Mouse (Mus musculus) left cerebral cortex, postnatal 36 days (tissue): ENCODE measurements at regions not wholly inside any gene's neighbourhood (a gene's known extent, or its start where the extent isn't known, plus 50 kb on each side); places are given as distances from the start of the nearest gene placed in this dataset.

Experiments used
- DNase-seq, 2 experiments: peaks; one replicate each; pipeline ENCODE4 v3.0.0; 2021 to 2022; ENCODE audit warnings: low spot score in 2 of 2, mixed read lengths in 1 of 2
- intact Hi-C: fragments of 180-260 bp; cut with DNase I; formaldehyde crosslinking; loops from one replicate; pipeline ENCODE4 v1.15.1; 2025

DNA sequence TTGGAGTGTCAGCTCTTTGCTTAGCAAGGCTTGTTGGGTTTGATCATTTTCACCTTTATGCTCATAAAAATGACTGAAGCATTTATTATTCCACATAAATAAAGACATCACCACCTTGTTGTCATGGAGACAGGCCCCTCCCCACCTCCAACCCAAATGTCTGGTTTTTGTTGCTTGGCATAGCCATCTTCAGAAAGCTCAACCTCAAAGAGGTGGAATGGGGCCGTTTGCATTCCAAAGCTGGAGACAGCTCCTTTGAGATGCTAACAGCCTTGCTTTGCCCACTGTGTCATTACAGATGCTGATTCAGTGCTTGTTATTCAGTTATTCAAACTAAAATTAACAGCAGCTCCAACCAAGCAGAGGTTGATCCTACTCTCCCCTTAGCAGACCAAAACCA lies 51.9 kb upstream of the Lgalsl start:
- intact Hi-C loops: no loop called here
- DNase-seq: no peak

DNA sequence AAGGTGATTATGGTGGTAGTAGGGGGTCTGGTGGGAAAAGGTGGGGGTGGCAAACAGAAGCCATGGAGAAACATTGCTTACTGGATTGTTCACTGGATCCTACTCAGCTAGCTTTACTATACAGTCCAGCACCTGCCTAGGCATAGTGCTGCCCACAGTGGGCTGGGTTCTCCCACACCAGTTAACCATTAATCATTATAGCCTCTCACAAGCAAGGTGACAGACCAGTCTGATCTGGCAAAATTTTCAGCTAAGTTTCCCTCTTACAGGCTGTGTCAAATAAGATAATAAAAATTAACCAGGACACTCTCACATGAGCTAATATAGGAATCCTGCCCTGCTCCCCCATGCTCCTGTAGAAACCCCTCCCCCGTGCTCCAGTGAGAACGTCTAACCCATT lies 53.1 kb upstream of the Lgalsl start:
- DNase-seq: no peak
- intact Hi-C loops: no loop called here

DNA sequence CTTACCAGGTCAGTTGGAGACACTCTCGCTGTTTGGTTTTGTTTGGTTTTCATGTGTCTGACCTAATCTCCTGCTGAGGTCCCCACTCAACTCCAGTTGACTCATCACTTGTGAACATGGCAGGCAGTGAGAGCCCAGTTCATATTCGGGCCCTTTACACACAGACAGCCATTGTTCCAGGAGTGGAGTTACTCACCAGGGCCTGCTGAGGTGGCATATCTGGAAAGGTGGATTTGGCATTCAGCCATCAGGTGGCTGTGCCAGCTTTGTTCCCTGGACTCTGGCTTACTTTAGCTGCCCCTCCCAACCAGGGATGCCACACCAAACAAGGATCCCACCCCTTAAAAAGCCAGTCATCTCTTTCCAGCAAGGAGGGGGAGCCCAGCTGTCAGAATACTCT lies 56.2 kb upstream of the Lgalsl start:
- intact Hi-C loops: no loop called here

DNA sequence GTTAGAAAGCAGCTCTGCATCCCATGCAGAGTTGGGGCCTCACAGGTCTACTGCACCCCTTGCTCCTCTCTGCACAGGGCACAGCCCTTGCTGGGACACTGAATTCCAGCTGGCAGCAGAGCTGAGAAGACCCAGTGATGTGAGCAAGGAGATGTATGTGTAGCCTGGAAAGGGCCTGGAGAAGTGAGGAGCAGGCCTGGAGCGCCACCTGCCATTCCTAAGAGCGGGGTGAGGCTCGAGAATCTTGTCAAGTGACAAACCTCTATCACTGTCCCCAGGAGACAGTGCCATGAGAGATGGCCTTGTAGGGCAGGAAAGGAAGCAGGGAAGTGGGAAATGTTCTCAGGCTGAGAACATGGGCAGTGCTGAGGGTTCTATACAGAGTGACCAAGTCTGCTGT lies 59.6 kb upstream of the Lgalsl start:
- intact Hi-C loops: no loop called here
- DNase-seq: no peak

More for the DNA sequence above, 56.2 kb upstream of the Lgalsl start:
- no peak for DNase-seq

DNA sequence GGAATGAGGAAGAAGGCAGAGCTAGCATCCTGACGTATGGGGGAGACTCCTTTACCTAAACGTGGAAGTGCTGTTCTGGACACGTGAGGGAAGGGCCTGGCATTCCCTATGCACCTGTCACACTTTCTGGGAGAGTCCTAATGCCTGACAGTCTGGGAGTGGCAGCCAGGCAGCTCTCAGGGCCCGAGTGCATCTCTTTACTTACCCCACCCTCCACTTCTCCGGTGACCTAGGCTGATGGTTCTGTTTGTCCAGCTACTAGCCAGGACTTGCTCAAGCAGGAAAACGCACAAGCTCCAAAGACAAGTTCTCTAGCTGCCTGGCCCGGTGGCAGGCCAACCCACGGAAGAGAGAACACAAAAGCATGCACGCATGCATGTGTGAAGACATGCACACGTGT lies 60.9 kb upstream of the Lgalsl start:
- no peak for DNase-seq
- intact Hi-C loops: no loop called here

DNA sequence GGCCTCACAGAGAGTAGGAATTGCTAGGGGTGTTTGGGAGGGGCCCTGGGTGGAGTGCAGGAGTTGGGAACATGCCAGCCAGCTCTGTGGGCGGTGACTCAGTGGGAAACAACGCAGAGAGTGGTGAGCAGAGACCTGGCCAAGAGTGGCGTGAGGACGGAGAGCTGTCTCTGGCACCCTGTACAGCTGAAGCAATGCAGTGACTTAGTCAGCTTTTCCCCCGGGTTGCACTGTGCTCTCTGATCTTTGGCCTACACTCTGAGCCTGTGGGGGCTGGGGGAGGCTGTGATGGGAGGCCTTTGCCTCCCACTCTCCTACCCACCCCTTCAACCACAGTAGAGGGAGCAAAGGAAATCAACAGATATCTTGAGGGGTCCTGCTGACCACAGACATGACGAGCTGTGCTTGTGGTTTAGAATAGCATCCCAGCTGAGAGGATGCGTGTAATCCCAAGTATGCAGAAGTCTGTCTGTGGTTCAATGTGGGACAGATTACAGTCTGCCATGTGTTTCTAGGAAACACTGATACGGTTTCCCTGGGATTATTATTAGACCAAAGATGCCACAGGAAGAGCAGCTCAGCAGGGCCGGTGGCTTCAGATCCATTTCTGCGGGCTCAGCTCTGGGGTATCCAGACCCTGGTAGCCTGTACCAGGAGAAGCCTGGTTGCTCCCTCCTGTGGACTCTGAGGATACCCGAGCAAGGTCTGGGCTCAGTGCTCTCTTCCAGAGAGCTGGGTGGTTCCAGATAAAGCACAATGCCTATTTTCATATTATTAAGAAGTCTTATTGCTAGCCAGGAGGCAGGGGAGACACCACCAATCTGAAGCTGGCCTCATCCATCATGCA lies 65.6 kb upstream of the Lgalsl start:
- intact Hi-C loops: no loop called here
- DNase-seq: no peak

DNA sequence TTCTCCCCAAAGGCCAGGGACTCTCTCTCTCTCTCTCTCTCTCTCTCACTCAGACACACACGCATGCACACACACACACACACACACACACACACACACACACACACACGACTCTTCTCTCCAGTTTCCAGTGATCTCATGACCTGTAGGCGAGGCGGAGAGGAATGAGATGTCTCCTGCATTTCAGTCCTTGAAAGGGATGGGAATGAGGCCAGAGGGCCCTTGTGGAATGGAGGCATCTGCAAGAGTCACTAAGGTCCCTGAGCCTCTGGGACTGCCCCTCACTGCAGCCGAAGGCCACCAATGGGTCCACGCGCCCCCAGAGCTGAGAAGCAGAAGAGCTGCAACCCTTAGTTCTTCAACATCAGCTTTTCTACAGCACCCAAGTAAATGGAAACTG lies 66.6 kb upstream of the Lgalsl start:
- no peak for DNase-seq
- intact Hi-C loops: no loop called here

DNA sequence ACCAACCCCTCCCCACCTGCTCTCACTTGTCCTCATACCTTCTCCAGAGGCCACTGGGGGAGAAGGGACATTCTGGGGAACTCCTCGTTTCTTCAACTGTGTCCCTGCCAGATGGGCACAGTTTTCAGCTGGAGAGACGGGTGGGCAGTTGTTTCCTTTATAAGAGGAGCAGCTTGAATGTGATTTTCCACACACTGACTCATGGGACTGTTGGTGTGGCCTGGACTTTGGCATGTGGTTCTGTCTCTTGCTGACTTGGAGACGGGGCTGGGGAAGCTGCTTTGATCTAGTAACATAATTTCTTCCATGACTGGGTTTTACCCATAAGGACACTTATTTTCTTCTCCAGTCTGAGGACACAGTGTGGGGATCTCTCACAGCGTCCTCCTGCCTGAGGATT lies 67.7 kb upstream of the Lgalsl start:
- intact Hi-C loops: no loop called here
- no peak for DNase-seq

DNA sequence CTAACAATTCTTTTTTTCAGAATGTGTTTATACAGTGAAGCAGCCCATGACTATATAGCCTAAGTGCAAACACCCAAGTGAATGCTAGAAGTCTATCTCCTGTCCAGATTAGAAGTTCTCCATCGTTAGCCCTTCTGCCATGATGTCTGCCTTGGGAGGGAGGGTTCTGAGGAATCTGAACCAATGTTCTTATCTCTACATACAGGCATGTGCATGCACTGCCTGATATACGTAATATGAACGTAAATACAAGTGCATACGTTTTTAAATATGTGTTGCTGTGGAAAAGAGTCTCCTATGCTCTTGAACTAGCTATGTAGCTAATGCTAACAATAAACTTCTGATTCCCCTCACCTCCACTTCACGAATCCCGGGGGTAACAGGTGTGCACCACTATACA lies 68.9 kb upstream of the Lgalsl start:
- intact Hi-C loops: no loop called here
- no peak for DNase-seq

DNA sequence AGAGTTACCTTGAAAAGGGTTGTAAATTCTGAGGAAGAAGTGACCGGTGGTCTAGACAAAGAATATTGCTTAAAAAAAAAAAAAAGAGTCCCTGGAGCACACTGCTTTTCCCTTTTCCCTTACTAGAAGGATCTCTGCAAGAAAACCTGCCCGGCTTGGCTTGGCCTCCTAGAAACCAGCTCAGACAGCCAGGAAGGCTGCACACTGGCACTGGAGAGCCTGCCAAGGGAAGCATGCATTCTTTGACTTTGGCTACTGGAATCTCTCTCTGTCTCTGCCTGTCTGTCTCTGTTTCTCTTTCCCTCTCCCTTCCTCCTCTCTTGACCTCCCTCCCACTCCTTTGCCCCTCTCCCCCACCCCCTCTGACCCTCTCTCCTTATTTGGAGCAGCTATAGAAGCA lies 71.1 kb upstream of the Lgalsl start:
- DNase-seq: no peak
- intact Hi-C loops: no loop called here

DNA sequence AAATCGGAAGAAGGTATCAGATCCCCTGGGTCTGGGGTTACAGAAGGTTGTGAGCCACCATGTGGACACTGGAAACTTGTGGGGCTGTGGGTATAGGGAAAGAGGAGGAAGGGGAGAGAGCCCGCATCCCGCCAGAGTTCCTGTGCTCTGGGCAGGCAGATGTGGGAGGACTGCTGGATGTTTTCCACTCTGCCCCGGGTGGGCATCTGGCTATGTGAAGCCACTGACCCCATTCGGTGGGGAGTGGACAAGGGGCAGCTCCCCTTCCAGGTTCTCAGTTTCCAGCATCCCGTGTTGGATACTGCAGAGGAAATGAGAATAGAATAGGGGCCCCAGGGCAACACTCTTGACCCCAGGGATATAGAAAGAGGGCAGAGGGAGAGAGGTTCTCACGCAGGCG lies 72.1 kb upstream of the Lgalsl start:
- intact Hi-C loops: no loop called here

DNA sequence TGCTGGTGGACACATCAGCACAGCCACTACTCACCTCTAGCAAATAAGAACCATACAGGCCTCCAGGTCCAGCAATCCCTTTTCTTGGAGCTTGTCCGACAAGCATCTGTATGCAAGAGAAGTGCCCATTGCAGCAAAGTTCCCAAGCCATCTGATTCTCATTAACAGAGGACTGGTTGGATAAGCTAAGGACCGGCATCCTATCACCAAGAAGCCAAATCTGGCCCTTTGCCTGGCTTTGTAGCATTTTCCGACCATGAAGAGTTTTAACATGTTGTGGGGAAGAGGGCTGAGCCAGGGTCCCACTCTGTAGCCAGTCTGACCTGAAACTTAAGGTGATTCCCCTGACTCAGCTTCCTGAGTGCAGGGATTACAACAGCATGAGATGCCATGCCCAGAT lies 77.1 kb upstream of the Lgalsl start:
- DNase-seq: no peak
- intact Hi-C loops: no loop called here

More for the DNA sequence above, 72.1 kb upstream of the Lgalsl start:
- DNase-seq: no peak

DNA sequence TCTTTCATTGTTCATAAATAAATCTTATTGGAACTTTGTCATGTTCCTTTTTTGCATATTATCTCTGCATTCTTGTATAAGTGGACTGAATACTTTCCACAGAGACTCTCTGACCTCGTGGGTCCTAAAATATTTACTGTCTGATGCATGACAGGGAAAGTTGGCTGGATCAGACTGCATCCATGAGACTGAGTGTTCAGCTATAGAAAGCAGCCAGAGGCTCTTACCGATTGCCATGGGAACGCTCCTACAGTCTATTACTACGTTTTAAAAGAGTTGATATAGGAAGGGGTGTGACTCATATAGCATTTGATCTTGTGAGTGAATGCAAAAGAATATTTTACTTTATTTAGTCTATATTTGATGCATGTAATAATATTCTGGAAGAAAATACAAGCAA lies 77.6 kb upstream of the Lgalsl start:
- intact Hi-C loops: no loop called here
- no peak for DNase-seq

DNA sequence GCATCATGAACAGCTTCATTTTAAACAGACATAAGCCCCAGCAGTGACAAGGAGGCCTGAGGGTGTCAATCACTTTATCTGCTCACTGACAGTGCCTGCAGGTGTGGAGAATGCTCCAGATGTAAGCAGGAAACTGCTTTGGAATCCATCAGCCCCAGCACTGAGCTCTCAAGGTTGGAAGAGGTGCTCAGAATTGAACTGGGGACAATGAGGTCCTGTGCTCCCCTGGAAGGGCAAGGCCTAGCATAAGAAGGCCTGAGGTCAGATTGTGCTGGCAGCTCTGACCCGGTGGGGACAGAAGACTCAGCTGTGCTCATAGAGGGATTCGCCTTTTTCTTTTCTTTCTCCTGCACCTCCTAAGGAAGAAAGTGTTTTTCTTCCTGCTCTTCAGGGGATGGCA lies 82.2 kb upstream of the Lgalsl start:
- intact Hi-C loops: loop anchor here (10.0 kb wide), 2 partner anchors 218 to 458 kb away; no protein-coding TSS in a partner anchor
- no peak for DNase-seq

DNA sequence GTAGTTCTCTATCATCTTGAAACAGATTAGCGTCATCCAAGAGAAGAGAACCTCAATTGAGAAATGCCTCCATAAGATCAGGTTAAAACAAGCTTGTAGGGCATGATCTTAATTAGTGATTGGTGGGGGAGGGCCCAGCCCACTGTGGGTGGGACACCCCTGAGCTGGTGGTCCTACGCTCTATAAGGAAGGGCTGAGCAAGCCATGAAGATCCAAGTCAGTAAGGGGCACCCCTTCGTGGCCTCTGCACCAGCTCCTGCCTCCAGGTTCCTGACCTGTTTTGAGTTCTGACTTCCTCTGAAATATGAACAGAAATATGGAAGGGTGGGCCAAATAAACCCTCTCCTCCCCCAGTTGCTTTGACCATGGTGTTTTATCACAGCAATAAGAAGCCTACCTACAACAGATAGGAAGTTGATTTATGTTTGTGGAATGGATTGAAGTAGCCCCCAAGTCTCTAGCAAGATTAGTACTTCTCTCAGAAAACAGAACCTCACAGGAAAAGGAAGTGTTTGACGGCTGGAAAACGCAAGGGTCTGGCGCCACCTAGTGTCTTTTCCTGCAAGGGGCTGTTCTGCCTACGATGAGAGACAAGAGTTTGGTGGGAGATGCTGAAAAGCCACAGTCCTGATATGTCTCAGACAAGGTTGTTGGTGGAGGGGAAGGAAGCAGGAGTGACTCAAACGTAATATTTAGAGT lies 82.9 kb upstream of the Lgalsl start:
- peak; percentile 72 to 83 for DNase-seq
- intact Hi-C loops: loop anchor here (1.0 to 10.0 kb wide), 4 partner anchors 119 to 459 kb away; no protein-coding TSS in a partner anchor

DNA sequence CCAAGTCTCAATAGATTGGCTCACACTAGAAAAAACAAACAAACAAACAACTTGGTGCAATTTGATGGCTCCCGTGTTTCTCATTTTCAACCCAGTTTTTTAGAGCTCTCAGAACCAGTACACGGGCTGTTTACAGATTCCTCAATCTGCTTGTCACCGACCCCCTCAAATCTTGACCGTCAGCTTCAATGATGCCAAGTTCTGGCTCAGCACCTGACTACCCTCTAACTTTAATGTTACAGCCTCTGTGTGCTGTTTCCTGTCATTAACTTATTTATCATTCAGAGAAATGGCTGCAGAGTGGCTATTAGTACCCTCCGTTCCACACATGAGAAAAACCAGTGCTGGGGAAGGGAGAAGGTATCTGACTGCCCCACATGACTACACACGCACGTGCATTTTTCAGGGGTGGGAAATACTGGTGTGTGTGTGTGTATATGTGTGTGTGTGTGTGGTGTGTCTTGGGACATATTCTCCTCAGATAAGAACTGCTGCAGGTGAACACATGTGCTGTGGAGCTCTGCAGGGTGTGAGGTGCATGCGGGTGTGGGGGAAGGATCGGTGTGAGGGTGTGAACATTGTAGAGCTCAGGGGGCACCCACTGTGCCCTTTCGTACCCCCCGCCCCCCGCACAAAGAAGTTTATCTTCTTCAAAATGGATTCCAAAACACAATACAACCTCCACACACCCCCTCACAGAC lies 83.6 kb upstream of the Lgalsl start:
- intact Hi-C loops: loop anchor here (1.0 to 10.0 kb wide), 4 partner anchors 120 to 460 kb away; no protein-coding TSS in a partner anchor
- no peak for DNase-seq

DNA sequence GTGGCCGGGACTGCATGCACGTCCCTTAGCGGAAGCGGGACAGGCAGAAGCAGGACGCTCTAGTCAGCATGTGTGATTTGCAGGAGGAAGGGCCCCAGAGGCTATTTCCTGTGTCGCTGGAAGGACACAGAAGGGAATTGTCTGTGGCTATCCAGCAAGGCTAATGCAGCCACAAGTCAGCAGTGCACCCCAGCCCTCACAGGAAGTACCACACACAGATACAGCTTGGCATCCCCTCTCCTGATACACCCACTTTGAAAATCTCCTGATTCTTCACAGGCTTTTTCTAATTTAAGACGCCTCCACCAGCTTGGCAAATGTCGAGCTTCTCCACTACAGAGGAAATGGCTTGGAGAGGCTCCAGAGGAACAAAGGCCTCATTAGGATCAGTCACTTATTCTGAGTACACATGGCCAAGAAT lies 84.3 kb upstream of the Lgalsl start:
- intact Hi-C loops: loop anchor here (2.0 to 10.0 kb wide), 5 partner anchors 77 to 460 kb away; partner anchors contain the start of gene Peli1
- peak; percentile 47 to 59 for DNase-seq

DNA sequence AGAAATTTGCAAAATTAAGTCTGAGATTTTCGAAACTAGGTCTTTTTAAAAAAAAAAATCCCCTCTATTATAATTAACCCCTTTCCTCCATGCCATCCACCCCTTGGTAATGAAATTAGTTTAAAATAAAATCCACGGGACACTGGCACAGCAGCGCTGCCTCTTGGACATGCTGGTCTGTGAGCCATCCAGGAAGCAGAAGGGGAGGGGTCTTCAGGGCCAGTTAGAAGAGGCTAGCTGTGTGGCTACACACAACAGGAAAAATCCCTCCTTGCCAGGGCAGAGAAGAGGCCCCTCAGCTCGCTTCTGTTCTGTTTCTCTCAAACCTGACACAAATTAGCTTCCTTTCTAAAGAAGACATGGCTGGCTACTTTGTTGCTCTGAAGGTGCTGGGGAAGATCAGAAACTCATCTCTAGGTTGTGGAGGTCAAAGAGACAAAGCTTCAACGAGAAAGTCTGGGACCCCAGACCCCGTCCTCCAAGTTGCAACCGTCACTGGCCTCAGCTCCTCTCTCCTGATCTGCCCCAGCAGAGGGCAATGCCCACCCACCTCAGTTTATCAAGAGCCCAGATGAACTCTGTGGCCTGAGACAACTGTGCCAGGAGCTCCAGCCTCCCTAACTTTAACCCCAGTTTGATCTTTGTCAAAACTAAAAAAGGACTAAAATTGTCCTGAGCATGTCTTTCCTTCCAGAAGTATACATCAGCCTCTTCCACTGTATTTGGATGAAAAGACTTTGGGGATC lies 85.0 kb upstream of the Lgalsl start:
- no peak for DNase-seq
- intact Hi-C loops: loop anchor here (2.0 to 10.0 kb wide), 5 partner anchors 76 to 461 kb away; partner anchors contain the start of gene Peli1

DNA sequence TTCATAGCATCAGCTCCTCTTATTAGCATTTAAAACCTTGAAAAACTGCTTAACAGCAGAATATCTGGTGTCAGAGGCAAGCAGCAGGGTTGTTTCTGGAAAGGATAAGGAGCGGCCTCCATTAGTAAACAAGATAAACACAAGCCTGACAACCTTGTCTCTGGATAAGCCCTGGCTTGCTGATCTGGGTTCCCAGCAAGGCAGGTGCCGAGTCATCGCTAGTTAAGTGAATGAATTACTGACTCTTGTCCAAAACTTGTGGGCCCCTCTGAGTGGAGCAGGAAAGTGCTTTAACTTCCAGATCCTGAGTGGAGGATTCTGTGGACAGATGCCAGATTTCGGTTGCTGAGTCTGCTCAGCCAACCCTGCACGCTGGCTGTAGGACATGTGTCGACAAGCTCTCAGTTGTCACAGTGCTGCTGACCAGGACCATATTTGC lies 85.6 kb upstream of the Lgalsl start:
- intact Hi-C loops: loop anchor here (5.0 to 10.0 kb wide), 4 partner anchors 76 to 462 kb away; partner anchors contain the start of gene Peli1
- no peak for DNase-seq
